Mouse (Mus musculus) heart, postnatal 0 days (tissue): ENCODE measurements around the gene Zfp60. TPM values are rescaled to one million over a fixed set of nuclear protein-coding genes. Genes with fewer than 3 reads are reported as not detected.

ENCODE experiments used
- ATAC-seq: fragments of 200-750 bp; cut with Nextera tagmentation; 2 replicates; pipeline ENCODE4 v1.8.0; 2017; ENCODE audit warnings: low read depth, moderate number of reproducible peaks, moderate library complexity; ENCODE audit not compliant: insufficient read depth
- DNase-seq: peaks from one replicate; pipeline ENCODE4 v3.0.0-alpha.2; 2016; ENCODE audit warnings: low spot score
- H3K27ac ChIP-seq: fragments of 300-500 bp; sonication (generic); 2 replicates; pipeline ENCODE4 v1.5.1; 2014; ENCODE audit warnings: low read depth, mild to moderate bottlenecking
- H3K27me3 ChIP-seq: fragments of 300-500 bp; sonication (generic); 2 replicates; pipeline ENCODE4 v1.6.1; 2014; ENCODE audit warnings: low read length, mixed read lengths; ENCODE audit not compliant: control insufficient read depth, insufficient read depth
- H3K36me3 ChIP-seq: fragments of 300-500 bp; sonication (generic); replicated peaks from 2 replicates; pipeline ENCODE4 v1.6.1; 2014; ENCODE audit warnings: low read length, mixed read lengths; ENCODE audit not compliant: control insufficient read depth, insufficient read depth
- H3K4me1 ChIP-seq: fragments of 300-500 bp; sonication (generic); 2 replicates; pipeline ENCODE4 v1.6.1; 2014; ENCODE audit warnings: antibody characterized with exemption; ENCODE audit not compliant: control insufficient read depth, insufficient read depth
- H3K4me2 ChIP-seq: fragments of 300-500 bp; sonication (generic); 2 replicates; pipeline ENCODE4 v1.6.1; 2014; ENCODE audit warnings: low read depth, mild to moderate bottlenecking, low read length, moderate library complexity
- H3K4me3 ChIP-seq: fragments of 300-500 bp; sonication (generic); 2 replicates; pipeline ENCODE4 v1.5.1; 2014; ENCODE audit warnings: low read depth, low read length
- H3K9ac ChIP-seq: fragments of 300-500 bp; sonication (generic); replicated peaks from 2 replicates; pipeline ENCODE4 v1.6.1; 2014; ENCODE audit warnings: low read depth, low read length, mixed read lengths
- H3K9me3 ChIP-seq: fragments of 300-500 bp; sonication (generic); replicated peaks from 2 replicates; pipeline ENCODE4 v1.6.1; 2016; ENCODE audit warnings: low read length; ENCODE audit not compliant: control insufficient read depth
- CTCF ChIP-seq: IDR thresholded peaks from 2 replicates; pipeline ENCODE4 v1.5.1; 2016; ENCODE audit warnings: antibody characterized with exemption, control low read depth, low read depth
- EP300 ChIP-seq: IDR thresholded peaks from 2 replicates; pipeline ENCODE4 v1.6.1; 2016; ENCODE audit warnings: antibody characterized with exemption, low read depth
- WGBS: fragments of 180-500 bp; shearing (Covaris S2); extraction: QIAGEN DNeasy Blood & Tissue Kit; methylation state at CpG from one replicate; pipeline ENCODE4 v1.1.7; 2014; 5-methylcytosine and 5-hydroxymethylcytosine counted together
- polyA plus RNA-seq: library from polyadenylated mRNA; unstranded; fragments of >200 nt; fragmentation: Nextera tagmentation; extraction: Ambion mirVana; gene quantifications from 2 replicates; pipeline ENCODE4 v1.2.1, GENCODE M21; 2015
- total RNA-seq: library from RNA; depleted of rRNA; stranded (reverse); fragments of >200 nt; gene quantifications from 2 replicates; pipeline ENCODE4 v1.2.3, GENCODE M21; 2014; ENCODE audit warnings: low replicate concordance

Gene Zfp60
- total and polyA plus RNA-seq, 2 experiments from 2014 or later = 3.8 to 11.1 TPM

DNA sequence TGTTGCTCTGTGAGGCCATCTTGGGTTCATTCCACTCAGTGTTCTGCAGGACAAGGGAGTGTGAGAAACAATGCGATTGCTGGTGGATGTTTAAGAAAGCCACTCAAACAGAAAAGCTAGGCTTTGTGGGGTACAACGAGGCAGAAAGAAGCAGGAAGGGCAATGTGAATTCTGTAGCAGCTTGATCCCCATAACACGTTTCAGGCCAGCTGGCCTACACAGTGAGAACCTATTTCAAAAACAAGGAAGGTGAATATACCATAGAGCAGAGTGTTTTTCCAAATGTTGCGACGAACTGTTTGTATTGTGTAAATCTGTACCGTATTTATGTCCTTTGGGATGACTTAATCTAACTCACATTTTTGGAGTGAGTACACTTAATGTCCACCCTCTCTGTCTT is 1.3 kb downstream of the Zfp60 start:
- 81% methylated on average over 6 of the region's 6 CpGs for WGBS
- no peak for DNase-seq
- Histone ChIP-seq H3K36me3 (no peaks in the 10 kb centered on the region), H3K27ac (peak overlapping the region; percentile 89; the same call in 1 of the 2 replicates), H3K9ac (peak overlapping the region; percentile 67; the same call in 1 of the 2 replicates), H3K9me3 (no peaks in the 10 kb centered on the region), H3K4me2 (peak overlapping the region; percentile 91), H3K4me3 (no peak overlapping the region), H3K4me1 (peaks cover 15% of the 10 kb centered on the region), H3K27me3 (no peaks in the 10 kb centered on the region)
- TF ChIP-seq CTCF (no peak), EP300 (no peak)
- ATAC-seq = no peak

DNA sequence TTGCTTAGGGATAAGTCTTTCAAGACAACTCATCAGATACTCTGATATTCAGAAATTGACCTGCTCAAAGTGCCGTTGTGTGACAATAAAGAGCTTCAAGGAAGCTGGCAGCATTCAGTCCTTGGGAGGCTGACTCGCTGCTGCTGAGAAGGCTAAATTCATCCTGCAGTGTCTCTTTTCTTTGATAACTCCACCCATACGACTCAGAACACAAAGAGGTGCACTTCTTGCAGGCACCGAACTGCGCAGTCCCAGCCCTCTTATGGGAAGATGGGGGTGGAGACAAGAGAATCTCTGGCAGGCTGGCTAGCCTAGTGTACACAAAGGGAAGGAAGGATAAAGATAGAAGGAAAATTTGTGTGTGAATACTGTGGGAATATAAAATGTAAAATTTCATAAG is 4.3 kb downstream of the Zfp60 start:
- H3K9ac ChIP-seq = no peak overlapping the region
- H3K9me3 ChIP-seq = no peaks in the 10 kb centered on the region
- no peak overlapping the region for H3K4me2 ChIP-seq
- TF ChIP-seq CTCF (no peak), EP300 (no peak)
- WGBS = 67% methylated on average over 5 of the region's 5 CpGs
- no peak overlapping the region for H3K27ac ChIP-seq
- H3K36me3 ChIP-seq = peaks cover 21% of the 10 kb centered on the region
- no peaks in the 10 kb centered on the region for H3K27me3 ChIP-seq
- DNase-seq (no peak), ATAC-seq (no peak)
- no peak overlapping the region for H3K4me3 ChIP-seq
- H3K4me1 ChIP-seq = peaks cover 15% of the 10 kb centered on the region

DNA sequence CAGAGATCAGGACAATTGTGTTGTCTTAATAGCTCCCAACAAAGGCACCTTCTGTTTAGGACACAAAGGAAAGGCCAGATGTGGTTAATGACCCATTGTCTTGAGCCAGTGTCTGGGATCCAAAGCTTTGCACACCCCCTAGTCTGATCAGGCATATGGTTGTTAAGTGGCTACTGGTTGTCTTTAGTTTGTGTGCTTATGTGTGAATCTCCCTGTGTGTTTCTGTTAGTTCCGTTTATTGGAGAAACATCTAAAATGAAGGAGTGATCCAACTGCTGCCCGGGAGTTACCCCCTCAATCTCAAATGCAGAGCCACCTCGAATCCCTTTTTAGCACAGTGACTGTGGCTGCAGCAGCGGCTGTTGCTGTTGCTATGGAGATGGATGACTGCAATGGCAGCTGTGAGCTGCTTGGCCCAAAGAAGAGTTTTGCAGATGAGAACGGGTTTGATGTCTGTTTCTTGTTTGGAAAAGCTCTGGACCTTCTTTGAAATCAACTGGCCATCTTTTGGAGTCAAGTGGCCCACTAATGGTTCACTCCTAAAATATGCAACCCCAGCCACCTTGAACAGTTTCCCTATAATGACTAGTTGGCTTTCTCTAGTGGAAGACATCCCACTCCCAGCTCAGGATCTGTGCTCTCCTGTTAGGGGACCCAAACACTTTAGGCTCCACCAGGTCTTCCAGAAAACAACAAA is 25.3 kb downstream of the Zfp60 start:
- 0 out of 2 replicates have a peak, but pooled peaks cover 1% of the 10 kb centered on the region for H3K36me3 ChIP-seq
- ATAC-seq (no peak), DNase-seq (no peak)
- no peaks in the 10 kb centered on the region for H3K4me1 ChIP-seq
- H3K27me3 ChIP-seq = no peaks in the 10 kb centered on the region
- no peaks in the 10 kb centered on the region for H3K9me3 ChIP-seq
- no peak overlapping the region for H3K4me3 ChIP-seq
- no peak overlapping the region for H3K4me2 ChIP-seq
- no peak overlapping the region for H3K9ac ChIP-seq
- H3K27ac ChIP-seq = no peak overlapping the region
- 31% methylated on average over 5 of the region's 5 CpGs for WGBS
- TF ChIP-seq EP300 (no peak), CTCF (no peak)

DNA sequence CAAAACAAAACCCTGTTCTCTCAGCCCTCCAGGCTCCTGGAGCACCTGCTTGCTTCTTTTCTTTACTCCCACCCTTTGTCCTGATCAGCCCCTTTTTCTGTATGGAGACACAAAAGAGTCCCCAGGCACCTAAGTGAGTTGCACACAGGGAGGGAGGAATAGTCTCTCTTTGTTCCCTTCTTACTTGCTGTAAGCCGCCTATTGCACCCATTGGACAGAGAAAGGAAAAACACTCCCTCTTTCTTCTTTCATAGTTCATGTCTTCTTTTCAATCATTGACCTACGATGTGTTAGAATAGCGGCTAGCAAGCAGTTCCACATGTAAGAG is 25.8 kb downstream of the Zfp60 start:
- Histone ChIP-seq H3K9me3 (no peaks in the 10 kb centered on the region), H3K9ac (no peak overlapping the region)
- 74% methylated on average over 3 of the region's 3 CpGs for WGBS

DNA sequence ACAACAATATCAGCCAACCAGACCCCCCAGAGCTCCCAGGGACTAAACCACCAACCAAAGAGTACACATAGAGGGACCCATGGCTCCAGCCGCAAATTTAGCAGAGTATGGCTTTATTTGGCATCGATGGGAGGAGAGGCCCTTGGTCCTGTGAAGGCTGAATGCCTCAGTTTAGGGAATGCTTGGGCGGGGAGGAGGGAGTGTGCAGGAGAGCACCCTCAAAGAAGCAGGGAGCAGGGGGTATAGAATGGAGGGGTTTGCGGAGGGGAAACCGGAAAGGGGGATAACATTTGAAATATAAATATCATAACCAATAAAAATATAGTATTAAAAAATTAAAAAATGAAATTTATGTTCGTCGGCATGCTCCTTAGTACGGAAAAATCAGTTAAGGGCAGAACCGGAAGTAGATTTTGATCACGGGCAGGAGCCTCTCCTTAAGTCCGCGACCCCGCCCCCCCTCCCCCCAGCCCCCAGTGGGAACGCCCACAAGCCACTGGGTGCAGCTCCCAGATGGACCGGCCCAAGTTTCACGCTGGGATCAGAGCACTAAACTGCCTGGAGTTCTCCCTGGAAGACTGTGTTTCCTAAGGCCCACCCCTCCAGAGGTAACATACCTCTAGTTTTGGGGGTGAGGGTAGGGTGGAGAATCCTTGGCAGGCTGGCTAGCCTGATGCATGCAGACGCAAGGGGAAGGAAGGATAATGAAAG is 34.1 kb downstream of the Zfp60 start:
- Histone ChIP-seq H3K4me2 (peak overlapping the region; percentile 50), H3K27me3 (no peaks in the 10 kb centered on the region), H3K9ac (0 out of 2 replicates have a peak overlapping the region, but pooled peaks have one; percentile 26), H3K4me3 (peak overlapping the region; percentile 23), H3K4me1 (no peaks in the 10 kb centered on the region), H3K36me3 (no peaks in the 10 kb centered on the region), H3K27ac (no peak overlapping the region), H3K9me3 (no peaks in the 10 kb centered on the region)
- no peak for TF ChIP-seq CTCF
- DNase-seq = no peak
- no peak for ATAC-seq
- 8% methylated on average over 17 of the region's 17 CpGs for WGBS

More for the DNA sequence above, 25.8 kb downstream of the Zfp60 start:
- Histone ChIP-seq H3K27me3 (no peaks in the 10 kb centered on the region), H3K4me3 (no peak overlapping the region), H3K27ac (no peak overlapping the region), H3K36me3 (no peaks in the 10 kb centered on the region), H3K4me1 (no peaks in the 10 kb centered on the region), H3K4me2 (no peak overlapping the region)
- ATAC-seq (no peak), DNase-seq (no peak)
- no peak for TF ChIP-seq EP300
- no peak for TF ChIP-seq CTCF
